Mouse (Mus musculus): ENCODE measurements around the gene Atf6. TPM values are rescaled to one million over a fixed set of nuclear protein-coding genes. Genes with fewer than 3 reads are reported as not detected.

Gene Atf6
- total and polyA plus RNA-seq, 3 experiments, result 11.8 to 33.5 (median 33.3) TPM

DNA sequence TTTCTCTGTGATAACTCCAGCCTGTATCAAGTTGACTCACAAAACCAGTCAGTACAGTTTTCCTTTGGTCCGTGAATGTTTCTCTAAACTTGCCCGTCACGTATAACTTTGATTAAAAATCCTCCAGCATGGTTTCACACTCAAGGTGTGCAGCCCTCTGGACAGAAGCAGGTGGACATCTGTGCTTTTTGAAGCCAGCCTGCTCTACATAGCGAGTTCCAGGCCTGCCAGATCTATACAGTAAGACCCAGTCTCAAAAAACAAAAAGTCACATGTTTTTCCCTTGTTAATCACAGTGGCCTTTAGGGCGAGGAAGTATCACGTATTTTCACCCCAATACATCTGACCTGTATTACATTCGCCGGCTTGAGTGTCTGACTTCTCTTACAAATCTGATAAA is 16.8 kb upstream of the Atf6 start:
- DNase-seq, result no peak

DNA sequence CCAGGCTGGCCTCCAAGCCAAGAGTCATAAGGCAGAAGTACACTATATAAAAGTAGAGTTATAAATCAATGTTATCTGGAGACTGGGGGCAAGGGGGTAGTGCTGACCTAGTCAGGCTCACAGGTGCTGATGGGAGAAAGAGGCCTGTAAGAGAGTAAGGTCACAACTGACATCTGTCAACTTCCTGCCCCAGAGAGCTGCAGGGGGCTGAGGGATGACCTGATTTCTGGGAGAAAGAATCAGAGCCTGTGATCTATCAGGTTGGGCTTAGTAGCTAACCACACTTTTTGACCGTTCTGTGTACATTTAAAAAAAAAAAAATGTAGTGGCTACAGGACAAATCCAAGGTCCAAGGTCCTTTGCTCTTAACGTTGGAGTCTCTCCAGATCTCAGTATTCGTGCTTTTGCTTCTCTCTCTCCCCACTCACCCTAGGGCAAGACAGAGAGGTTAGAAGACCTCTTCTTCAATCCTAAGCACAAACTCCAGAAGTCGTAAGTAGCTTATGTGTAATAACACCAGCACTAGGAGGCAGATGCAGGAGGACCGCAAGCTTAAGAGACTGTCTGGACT is 15.4 kb upstream of the Atf6 start:
- no peak for DNase-seq

DNA sequence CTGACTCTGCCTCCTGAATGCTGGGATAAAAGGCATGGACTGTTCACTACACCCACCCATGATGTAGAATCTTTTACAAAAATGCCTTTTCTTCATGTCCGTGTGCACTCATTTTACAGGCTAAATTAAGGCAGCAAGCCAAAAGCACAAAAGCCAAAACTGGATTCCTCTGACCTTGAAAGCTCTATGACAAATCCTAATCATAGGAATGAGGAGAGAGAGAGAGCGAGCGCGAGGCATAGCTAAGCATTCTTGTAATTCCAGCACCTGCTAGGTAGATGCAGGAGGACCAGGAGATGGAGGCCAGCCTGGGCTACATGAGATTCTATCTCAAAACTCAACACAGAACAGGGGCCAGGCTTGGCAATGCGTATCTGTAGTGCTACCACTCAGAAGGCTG is 9.3 kb upstream of the Atf6 start:
- DNase-seq, result peak; percentile 58

GRCm38 (mm10) chr1:170875676-170876075 is 8.1 kb upstream of the Atf6 start:
- DNase-seq, result no peak

- DNase-seq, result no peak
Measured at GRCm38 (mm10) chr1:170871961-170872360, 4.4 kb upstream of the Atf6 start.

- no peak for DNase-seq
Measured at GRCm38 (mm10) chr1:170871402-170871801, 3.8 kb upstream of the Atf6 start.

DNA sequence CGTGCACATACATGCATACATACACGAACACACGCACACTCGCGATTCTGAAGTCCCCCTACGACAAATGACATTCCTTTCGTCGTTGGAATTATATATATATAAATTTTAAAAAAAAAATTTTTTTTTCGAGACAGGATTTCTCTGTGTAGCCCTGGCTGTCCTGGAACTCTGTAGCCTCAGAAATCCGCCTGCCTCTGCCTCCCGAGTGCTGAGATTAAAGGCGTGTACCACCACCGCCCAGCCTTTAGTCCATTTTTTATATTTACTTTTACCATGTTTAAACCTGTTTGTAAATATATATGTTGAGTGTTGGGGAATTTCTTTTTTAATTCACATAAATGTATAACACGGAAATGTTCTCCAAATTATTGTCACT is 1.3 kb upstream of the Atf6 start:
- no peak for DNase-seq

- DNase-seq, result peak; percentile 78
Measured at GRCm38 (mm10) chr1:170868107-170868904, 735 bp upstream of the Atf6 start.

DNA sequence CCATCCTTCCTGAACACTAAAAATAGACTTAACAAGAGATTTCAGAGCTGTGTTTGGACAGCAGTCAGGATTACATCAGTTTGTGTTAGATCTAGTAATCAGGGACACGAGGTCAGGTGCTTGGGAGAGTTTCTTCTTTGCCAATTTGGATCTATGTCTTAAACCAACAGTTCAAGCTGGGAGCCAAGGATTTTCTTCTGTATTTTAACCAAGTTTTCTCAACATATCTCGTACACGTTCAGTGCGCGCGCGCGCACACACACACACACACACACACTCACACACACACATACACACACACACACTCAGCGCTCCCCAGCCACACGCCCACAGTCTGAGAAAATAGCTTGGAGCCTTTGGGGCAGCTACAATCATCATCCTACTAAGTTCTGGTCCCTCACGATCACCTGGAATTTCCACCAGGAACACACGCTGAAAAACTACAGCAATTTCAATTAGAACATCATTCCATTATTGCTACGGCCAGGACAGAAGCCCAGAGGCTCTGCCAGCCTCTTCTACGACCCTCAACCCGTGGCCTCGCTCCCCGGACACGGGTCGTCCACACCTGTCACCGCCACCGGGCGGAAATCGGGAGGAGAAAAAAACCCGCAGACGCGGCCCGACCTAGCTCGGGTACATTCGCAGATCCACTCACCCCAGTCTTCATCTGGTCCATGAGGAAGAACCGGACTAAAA is 430 bp downstream of the Atf6 start:
- DNase-seq, result peak; percentile 23

GRCm38 (mm10) chr1:170865406-170865805 is 2.2 kb downstream of the Atf6 start:
- DNase-seq, result no peak

DNA sequence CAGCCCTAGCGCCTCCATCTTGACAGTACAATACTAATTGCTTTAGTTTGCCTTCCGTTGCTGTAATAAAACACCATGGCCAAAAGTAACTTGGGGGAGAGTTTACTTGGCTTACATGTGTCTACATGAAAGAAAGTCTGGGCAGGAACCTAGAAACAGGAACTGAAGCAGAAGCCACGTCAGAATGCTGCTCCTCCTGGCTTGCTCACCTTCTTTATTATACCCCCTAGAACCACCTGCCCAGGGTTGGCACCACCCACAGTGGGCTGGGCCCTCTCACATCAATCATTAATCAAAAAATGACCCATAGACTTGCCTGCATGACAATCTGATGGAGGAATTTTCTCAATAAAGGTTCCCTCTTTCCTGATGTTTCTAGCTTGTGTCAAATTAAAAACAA is 2.8 kb downstream of the Atf6 start:
- no peak for DNase-seq

DNA sequence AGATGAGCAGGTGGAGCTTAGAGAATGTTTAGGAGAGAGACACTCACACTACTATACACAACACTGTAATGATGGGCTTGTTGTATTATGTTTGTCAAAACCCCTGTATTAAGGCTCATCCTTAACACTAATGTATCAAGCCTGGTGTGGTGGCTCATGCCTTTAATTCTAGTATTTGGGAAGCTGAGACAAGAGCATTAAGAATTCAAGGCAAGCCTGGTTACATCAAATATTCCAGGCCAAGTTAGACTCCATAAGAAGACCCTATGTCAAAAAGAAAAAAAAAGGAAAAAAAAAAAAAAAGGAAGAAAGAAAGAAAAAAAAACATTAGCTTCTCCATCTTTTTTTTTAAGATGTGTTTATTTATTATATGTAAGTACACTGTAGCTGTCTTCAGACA is 3.3 kb downstream of the Atf6 start:
- DNase-seq, result no peak

- DNase-seq, result no peak
Measured at GRCm38 (mm10) chr1:170863033-170863432, 4.5 kb downstream of the Atf6 start.

- no peak for DNase-seq
Measured at GRCm38 (mm10) chr1:170862435-170862717, 5.2 kb downstream of the Atf6 start.

- no peak for DNase-seq
Measured at GRCm38 (mm10) chr1:170861671-170862434, 5.7 kb downstream of the Atf6 start.

GRCm38 (mm10) chr1:170858872-170859271 is 8.7 kb downstream of the Atf6 start:
- no peak for DNase-seq

- no peak for DNase-seq
Measured at GRCm38 (mm10) chr1:170857369-170857768, 10.2 kb downstream of the Atf6 start.

- DNase-seq, result no peak
Measured at GRCm38 (mm10) chr1:170855056-170855760, 12.4 kb downstream of the Atf6 start.

- DNase-seq, result no peak
Measured at GRCm38 (mm10) chr1:170853604-170854003, 14.0 kb downstream of the Atf6 start.

DNA sequence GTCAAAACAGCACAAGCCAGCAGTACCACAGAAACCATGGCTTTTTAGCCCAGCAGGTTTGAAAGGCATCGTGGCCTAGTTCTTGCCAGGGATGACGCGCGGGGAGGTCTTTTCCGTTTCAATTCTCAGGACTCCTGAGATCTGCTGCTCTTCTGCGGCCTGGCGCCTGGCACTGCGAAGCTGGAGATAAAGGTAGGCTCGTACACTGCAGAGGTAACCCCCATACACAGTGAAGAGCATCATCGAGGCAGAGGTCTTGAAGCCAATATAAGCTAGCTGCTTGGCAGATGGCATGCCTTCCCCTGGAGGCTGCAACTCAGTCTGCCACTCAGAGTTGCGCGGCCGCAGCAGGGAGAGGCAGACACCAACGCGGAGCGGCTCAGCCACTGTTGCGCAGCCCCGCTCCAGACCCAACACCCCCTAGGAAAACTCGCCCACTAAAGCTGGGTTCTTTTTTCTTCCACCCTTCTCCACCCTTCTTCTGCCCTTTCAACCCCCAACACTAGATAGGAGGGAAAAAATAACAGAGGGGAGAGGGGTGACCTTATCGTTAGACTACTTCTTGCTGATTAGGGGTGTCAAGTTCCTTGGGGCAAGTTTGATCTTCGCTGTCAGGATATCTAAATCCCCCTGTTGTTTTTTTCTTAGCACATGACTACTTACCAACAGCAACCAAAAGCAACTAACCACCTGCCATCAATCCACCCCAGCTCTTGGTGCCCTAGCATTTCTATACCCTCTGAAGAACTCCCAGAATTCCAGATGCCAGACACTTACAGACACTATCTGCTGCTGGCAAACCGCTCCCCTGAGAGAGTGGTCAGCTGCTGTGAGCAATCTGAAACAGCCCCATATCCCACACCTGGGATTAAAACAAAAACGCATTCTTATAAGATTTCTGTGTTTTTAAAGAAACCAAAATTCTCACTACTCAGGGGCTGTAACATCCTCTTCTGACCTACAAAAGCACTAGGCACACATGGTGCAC is 16.6 kb downstream of the Atf6 start:
- no peak for DNase-seq

- DNase-seq, result no peak
Measured at GRCm38 (mm10) chr1:170850007-170850406, 17.6 kb downstream of the Atf6 start.
